Mouse (Mus musculus): ENCODE data around the gene Hnrnpr.

The Hnrnpr gene

DNA sequence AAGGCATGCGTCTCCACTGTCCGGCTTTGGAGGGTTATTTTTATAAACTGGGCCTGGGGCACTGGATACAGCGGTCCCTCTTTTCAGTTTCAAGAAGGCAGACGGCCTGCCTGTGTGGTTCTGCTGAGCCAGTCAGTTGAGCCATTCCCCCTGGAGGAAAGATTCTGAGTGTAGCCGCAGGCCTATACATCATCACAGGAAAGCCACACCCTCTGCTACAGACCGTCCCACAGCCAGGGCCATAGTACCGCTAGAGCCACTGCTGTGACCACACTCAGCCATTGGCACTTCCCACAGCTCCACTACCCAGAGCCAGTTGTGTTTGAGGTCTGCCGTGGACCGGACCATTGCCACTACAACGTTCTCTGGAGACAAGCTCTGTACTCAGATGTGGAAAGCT, 91.1 kb downstream of the Hnrnpr start:
- no peak for DNase-seq (ENCODE audit: low read depth, low spot score)

DNA sequence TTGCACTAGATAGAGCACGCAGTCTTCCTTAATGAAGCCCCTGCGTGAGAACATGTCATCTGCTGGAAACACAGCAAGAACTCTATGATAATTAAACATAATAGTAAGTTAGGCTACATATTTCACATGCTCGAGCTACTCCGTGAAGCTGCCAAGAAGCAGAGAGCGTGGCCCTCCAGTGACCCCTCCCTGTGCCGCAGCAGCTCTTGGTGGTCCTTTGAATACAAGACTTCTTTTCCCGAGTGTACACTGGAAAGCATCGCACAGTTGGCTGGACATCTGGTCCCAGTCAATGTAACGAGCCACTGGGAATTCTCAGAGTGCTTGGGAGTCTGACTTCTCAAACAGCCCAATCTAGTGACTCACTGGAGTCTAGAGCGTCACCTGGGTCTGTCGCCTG, 97.1 kb downstream of the Hnrnpr start:
- DNase-seq (ENCODE audit: low read depth, low spot score), result no peak
